Mouse (Mus musculus) olfactory bulb, adult 2 months (tissue): ENCODE results near the gene Mcu.

Experiments
- CTCF ChIP-seq: fragments of 200-500 bp; IDR thresholded peaks from 2 replicates; pipeline ENCODE4 v1.5.1; 2012; ENCODE audit warnings: low read depth, mild to moderate bottlenecking, low read length, moderate library complexity; ENCODE audit not compliant: insufficient read depth
- POLR2A ChIP-seq: fragments of 200-500 bp; IDR thresholded peaks from 2 replicates; pipeline ENCODE4 v1.6.1; 2012; ENCODE audit warnings: mild to moderate bottlenecking, low read depth, low read length, moderate library complexity; ENCODE audit not compliant: insufficient read depth

GRCm38 (mm10) chr10:59645153-59645552, 28.7 kb upstream of the Mcu start:
- TF ChIP-seq CTCF: no peak
- TF ChIP-seq POLR2A: no peak
